Mouse (Mus musculus) activated CD4-positive, CD25-positive, alpha-beta regulatory T cell, adult 4 months (primary cell): Measurements from ENCODE around the gene Nrn1l. TPM values are rescaled to one million over a fixed set of nuclear protein-coding genes. Genes with fewer than 3 reads are reported as not detected.

ENCODE experiments used
- ATAC-seq: one replicate; pipeline ENCODE4 v1.8.0; 2017
- polyA plus RNA-seq, 2 experiments: library from polyadenylated mRNA; unstranded; fragments of 100-300 nt; shearing (Covaris generic); gene quantifications; one replicate each; pipeline ENCODE4 v1.2.1; 2017

The Nrn1l gene
- polyA plus RNA-seq, 2 experiments from 2014 or later = 1.3 TPM; not detected in 1

GRCm38 (mm10) chr8:105892432-105892831, 935 bp upstream of the Nrn1l start:
- no peak for ATAC-seq

- no peak for ATAC-seq
Observed at GRCm38 (mm10) chr8:105897801-105898480, 4.6 kb downstream of the Nrn1l start.

- peak; percentile 86 for ATAC-seq
Observed at GRCm38 (mm10) chr8:105900180-105900940, 7.0 kb downstream of the Nrn1l start, which contains the start of gene Pskh1. Gene Pskh1 (plus strand): TSS chr8:105900441.

- peak; percentile 71 for ATAC-seq
Observed at GRCm38 (mm10) chr8:105900941-105901616, 7.7 kb downstream of the Nrn1l start.

GRCm38 (mm10) chr8:105919390-105919789, 26.0 kb downstream of the Nrn1l start:
- peak; percentile 71 for ATAC-seq

- no peak for ATAC-seq
Observed at GRCm38 (mm10) chr8:105925123-105925522, 31.8 kb downstream of the Nrn1l start.

GRCm38 (mm10) chr8:105930602-105931001, 37.2 kb downstream of the Nrn1l start:
- peak; percentile 44 for ATAC-seq

- ATAC-seq = no peak
Observed at GRCm38 (mm10) chr8:105931271-105931670, 37.9 kb downstream of the Nrn1l start.

GRCm38 (mm10) chr8:105932525-105932924, 39.2 kb downstream of the Nrn1l start:
- no peak for ATAC-seq

GRCm38 (mm10) chr8:105933762-105934161, 40.4 kb downstream of the Nrn1l start, which contains the start of gene Ctrl:
Gene Ctrl (minus strand): TSS chr8:105933862.
- ATAC-seq = no peak

- ATAC-seq = no peak
Observed at GRCm38 (mm10) chr8:105935105-105935504, 41.7 kb downstream of the Nrn1l start.

GRCm38 (mm10) chr8:105935863-105936603, 42.7 kb downstream of the Nrn1l start:
- ATAC-seq = no peak

- ATAC-seq = peak; percentile 55
Observed at GRCm38 (mm10) chr8:105936866-105937475, 43.6 kb downstream of the Nrn1l start.

GRCm38 (mm10) chr8:105937496-105938305, 44.3 kb downstream of the Nrn1l start:
- ATAC-seq = peak; percentile 86

GRCm38 (mm10) chr8:105938306-105938669, 44.9 kb downstream of the Nrn1l start, which contains the start of gene Psmb10:
Gene Psmb10 (minus strand): TSS chr8:105938444.
- peak; percentile 2 for ATAC-seq

GRCm38 (mm10) chr8:105942026-105942425, 48.7 kb downstream of the Nrn1l start:
- ATAC-seq = no peak

- ATAC-seq = no peak
Observed at GRCm38 (mm10) chr8:105942542-105942941, 49.2 kb downstream of the Nrn1l start.

- no peak for ATAC-seq
Observed at GRCm38 (mm10) chr8:105943321-105943739, 50.0 kb downstream of the Nrn1l start, which contains the start of gene Lcat. Gene Lcat (minus strand): TSS chr8:105943382.
